Mouse (Mus musculus) splenic B cell, adult 2 months (primary cell): ENCODE data around the gene Fam20a.
A peak's percentile ranks its signal among the peaks of the same experiment; 100 is the strongest.

Experiments used
- DNase-seq: peaks from one replicate; pipeline ENCODE4 v3.0.0-alpha.2; 2011; ENCODE audit warnings: low read depth, low spot score
- H3K27me3 ChIP-seq: 2 replicates; pipeline ENCODE4 v1.6.1; 2012; ENCODE audit warnings: mild to moderate bottlenecking, low read length, moderate library complexity, mixed read lengths; ENCODE audit not compliant: control insufficient read depth, poor library complexity, insufficient read depth, severe bottlenecking
- H3K36me3 ChIP-seq: 2 replicates; pipeline ENCODE4 v1.6.1; 2012; ENCODE audit warnings: mild to moderate bottlenecking, low read length, moderate library complexity, mixed read lengths; ENCODE audit not compliant: control insufficient read depth, poor library complexity, insufficient read depth, severe bottlenecking

Fam20a gene

DNA sequence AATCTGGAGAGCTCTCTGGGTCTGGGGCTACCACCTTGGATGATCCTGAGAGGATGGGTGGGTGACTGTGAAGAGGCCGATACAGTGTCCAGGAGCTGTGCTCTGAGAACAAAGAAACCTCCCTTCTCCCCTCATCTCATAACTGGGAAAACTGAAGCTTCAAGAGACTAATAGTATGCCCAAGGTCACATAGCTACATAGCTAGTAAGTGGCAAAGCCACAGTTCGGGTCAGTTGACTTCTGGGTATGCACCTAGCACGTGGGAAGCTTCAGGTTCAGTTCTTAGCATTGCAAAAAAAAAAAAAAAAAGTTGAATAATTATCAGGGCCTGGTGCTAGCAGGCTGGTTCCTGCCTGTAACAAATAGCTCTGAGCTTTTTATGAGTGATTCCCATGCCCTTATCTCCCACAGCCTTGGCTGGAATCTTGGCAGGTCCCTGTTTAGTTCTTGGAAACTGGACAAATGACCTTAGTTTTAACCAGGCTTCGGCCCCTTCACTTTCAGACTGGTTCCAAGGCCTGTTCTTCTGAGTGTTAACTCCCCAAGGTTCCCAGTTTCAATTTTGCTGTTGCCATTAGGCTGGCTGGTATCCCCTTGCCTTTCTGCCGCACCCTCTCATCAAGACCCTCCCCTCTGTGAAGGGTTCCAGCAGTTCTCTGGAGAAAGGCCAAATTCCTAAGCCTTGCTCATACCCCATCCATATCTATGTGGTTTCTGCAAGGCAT lies 80.4 kb downstream of the Fam20a start:
- H3K36me3 ChIP-seq = no peaks in the 10 kb centered on the region
- DNase-seq = no peak
- no peaks in the 10 kb centered on the region for H3K27me3 ChIP-seq

DNA sequence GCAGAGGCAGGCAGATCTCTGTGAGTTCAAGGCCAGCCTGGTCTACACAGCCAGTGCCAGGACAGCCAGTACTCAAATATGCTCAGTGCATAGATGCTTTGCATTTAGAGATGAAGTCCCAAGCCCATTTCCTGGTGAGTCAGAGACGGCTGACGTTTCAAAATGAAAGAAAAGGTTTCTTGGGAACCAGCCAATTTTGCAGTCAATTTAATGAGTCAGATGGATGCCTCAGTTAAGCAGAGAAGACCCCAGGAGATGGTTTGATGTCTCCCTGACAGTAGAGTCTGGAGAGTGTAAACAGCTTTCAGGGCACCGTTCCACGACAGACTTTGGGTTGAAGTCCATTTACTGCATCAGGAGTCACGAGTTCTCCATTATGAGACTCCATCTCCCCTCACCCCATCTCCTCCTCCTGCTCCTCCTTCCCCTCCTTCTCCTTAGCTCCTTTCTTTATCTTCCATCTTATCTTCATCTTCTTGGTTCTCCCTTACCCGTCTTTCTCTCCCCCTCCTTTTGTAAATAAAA lies 86.1 kb downstream of the Fam20a start:
- no peaks in the 10 kb centered on the region for H3K27me3 ChIP-seq
- no peaks in the 10 kb centered on the region for H3K36me3 ChIP-seq
- no peak for DNase-seq

DNA sequence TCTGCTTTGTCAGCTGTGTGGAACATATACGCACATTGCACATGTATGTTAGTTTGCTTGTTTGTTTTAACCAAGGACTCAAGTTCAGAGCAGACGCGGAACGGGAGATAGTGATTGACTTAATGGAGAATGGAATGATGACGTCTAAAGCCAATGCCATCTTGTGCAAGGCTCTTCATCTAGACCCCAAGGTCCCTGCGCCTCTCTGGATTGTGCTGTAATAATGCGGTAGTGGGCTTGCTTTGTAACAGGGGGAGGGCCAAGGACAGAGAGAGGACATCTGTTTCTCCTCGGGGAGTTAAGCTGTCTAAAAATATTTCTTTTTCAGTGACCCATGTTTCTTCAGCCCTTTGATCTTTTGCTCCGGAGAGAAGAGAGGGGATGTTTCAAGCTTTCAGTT lies 87.2 kb downstream of the Fam20a start:
- DNase-seq = no peak
- H3K36me3 ChIP-seq = no peaks in the 10 kb centered on the region

DNA sequence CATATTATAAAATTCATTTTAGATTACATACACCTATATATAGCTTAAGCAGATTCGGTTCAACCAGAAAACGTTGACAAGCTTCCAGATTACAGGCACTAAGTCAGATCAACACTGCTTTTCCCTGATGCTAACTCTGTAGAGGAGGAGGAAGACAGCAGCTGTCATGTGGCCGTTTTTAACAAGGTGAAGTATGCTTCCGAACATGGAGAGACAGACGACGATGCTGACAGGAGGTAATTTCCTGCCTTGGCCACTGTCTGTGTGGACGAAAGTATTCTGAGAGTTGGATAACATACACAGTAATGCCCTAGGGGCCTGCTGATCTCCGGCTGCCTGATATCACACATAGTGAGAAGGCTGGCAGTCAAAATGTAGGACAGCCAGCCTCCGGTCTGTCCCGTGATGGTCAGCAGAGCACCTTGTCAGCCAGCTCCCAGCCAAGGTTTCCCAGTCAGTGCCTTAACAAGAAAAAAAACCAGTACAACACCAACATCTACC lies 93.0 kb downstream of the Fam20a start:
- Histone ChIP-seq H3K27me3 (no peaks in the 10 kb centered on the region), H3K36me3 (no peaks in the 10 kb centered on the region)
- no peak for DNase-seq

More for the DNA sequence above, 87.2 kb downstream of the Fam20a start:
- no peaks in the 10 kb centered on the region for H3K27me3 ChIP-seq

DNA sequence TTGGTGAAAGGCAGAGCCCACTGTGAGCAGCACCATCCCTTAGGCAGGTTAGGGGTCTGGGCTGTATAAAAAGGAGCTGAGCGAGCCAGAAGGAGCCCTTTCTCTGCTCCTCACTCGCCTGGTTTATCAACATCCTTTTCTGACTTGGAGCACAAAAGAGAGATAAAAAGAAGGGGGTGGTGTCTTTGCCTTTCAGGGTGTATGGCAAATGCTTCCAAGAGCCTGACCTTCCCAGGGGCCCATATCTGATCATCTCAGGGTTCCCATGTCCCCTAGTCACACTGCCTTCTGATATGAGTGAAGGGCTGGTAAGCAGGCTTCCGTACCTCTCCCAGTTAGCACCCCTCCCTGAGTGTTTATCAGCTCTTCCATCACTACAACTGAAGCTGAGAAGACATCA lies 94.0 kb downstream of the Fam20a start:
- no peaks in the 10 kb centered on the region for H3K36me3 ChIP-seq
- DNase-seq = no peak
- no peaks in the 10 kb centered on the region for H3K27me3 ChIP-seq

DNA sequence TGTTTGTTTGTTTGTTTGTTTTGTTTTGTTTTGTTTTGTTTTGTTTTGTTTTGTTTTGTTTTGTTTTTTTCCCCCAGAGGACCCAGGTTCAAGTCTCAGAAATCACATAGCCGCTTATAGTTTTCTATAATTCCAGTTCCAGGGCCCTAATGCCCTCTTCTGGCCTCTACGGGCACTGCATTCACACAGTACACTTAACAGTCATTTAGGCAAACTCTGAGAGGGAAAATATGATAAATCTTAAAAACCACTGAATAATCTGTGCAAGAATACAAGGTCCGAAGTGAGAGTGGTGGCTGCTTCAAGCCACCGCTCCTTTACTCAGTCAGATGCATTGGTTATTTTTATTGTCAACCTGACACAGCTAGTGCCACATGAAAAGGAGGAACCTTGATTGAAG lies 94.4 kb downstream of the Fam20a start:
- DNase-seq = peak; percentile 43
- H3K36me3 ChIP-seq = no peaks in the 10 kb centered on the region

DNA sequence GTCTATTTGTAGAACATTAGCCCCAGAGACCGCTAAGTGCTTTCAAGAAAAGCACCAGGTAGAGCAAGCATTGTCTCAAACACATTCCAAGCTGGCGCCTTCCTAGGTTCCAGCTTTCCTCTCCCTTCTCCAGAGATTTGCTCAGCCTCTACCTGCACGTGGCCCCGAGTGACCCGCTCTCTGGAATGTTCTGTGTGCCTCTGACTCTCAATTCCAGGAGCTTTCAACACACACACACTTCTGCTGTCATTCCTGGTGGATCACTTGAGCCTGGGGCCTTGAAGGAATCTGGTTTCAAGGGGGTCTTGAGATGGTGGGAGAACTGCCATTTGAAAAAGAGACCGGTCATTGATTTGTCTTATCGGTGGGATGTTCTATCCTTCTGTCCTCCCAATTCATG lies 98.8 kb downstream of the Fam20a start:
- no peak for DNase-seq
- Histone ChIP-seq H3K27me3 (no peaks in the 10 kb centered on the region), H3K36me3 (no peaks in the 10 kb centered on the region)

More for the DNA sequence above, 94.4 kb downstream of the Fam20a start:
- H3K27me3 ChIP-seq = no peaks in the 10 kb centered on the region

DNA sequence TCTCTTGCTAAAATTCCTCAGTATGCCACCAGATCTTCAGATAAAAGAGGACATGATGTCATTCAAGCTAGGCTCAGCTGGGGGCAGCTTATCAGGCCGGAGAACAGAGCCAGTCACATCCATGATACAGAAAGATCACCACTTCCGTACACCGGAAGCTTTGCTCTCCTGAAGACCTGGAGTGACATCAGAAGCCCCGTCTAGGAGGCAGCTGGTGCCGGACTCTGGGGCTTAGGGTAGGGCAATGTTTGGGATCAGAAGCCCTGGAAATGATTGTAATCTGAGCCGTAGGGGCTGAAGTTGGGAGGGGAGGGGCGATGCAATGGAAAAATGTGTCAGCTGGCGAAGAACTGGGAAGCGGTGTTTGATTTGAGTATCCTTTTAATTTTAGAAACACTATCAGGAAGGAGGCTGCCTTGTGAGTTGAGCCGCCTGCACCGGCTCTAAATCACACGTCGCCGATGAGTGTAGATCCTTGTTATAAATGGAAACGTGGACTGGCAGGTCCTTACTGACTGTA lies 99.5 kb downstream of the Fam20a start:
- DNase-seq = no peak
- Histone ChIP-seq H3K36me3 (no peaks in the 10 kb centered on the region), H3K27me3 (no peaks in the 10 kb centered on the region)

DNA sequence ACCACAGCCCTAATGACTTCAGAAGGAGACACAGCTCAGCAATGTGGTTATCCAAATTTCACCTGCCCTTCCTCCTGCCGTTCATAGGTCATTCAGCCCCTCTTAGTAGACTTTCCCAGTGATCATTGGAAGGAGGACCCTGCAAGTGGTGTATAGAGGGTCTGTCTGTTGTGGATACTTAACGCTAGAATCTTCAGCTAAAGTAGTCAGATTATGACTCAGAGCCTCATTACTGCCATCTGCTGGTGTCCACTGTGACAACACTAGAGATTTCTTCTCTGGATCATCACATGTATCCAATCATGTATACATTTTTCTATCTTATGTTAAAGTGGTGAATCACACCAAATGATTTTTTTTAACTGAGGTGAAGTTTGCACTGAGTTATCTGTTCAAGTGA lies 100.9 kb downstream of the Fam20a start:
- Histone ChIP-seq H3K27me3 (no peaks in the 10 kb centered on the region), H3K36me3 (no peaks in the 10 kb centered on the region)
- peak; percentile 77 for DNase-seq

DNA sequence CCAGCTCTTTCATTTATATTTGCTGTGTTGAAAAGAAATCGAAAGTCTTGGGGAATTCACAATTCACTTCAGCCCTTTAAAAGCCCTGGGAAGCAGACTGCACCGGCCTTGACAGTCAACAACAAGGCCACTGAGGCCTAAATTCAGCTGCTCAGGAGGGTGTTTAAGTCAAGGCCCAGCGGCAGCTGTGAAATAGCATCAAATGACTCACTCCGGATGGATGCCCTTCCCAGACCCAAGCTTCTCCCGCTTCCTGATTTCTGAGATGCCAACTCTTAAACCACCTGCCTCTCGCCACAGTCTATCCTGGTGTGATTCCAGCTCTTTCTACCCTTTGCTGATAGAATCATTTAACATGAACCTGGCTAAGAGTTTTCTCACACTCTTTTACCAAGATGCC lies 101.7 kb downstream of the Fam20a start:
- Histone ChIP-seq H3K27me3 (no peaks in the 10 kb centered on the region), H3K36me3 (no peaks in the 10 kb centered on the region)
- DNase-seq = no peak
